Mouse (Mus musculus) CD8-positive naive resting alpha-beta T cell, adult 2 months (primary cell): ENCODE measurements at regions not wholly inside any gene's neighbourhood (a gene's known extent, or its start where the extent isn't known, plus 50 kb on each side); places are given as distances from the start of the nearest gene placed in this dataset.

Experiments
- DNase-seq, 2 experiments: peaks; one replicate each; pipeline ENCODE4 v3.0.0; 2022; ENCODE audit warnings: low read depth in 2 of 2, low spot score in 2 of 2

DNA sequence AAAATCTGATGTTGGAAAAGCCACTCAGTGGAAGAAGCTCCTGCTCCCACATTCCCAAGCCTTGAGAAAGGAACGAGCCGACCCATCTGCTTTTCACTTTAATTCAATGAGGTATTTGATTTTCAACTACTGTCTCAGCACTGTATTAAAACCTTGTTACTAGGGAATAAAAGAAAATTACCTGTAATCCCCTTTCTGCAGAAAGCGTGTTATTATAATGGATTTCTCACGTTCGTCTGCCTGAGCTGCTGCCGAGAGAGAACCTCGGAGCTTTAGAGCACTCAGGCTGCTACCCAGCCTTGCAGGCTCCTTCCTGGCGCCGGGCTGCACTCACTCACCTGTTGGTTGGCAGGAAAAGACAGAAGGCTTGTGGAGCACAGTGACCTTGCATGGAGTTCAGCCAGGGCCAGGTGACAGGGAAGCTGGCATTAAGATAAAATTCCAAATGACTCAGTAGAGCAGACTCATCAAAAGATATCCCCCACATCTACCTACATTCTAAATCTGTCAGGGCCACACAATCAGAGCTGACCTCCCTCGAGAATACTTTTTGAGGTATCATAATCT is 770.2 kb downstream of the Adgrl2 start:
- DNase-seq: no peak

DNA sequence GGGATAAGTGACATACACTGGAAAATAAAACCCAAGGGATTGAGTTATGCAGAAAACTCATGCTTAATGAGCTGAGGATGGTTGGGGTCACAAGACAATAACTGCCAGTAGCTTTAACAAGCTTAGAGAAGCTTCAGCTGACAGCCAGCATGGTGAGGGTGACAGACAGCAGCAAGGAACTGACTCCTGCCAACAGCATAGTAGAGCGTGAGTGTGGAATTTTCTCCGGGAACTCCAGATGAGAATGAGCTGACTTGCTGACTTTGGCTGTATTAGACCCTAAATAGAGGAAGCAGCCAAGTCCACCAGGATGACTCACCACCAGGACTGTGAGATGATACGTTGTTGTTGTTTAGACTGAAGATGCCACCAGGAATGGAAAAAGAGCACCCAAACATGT is 788.2 kb downstream of the Adgrl2 start:
- no peak for DNase-seq

DNA sequence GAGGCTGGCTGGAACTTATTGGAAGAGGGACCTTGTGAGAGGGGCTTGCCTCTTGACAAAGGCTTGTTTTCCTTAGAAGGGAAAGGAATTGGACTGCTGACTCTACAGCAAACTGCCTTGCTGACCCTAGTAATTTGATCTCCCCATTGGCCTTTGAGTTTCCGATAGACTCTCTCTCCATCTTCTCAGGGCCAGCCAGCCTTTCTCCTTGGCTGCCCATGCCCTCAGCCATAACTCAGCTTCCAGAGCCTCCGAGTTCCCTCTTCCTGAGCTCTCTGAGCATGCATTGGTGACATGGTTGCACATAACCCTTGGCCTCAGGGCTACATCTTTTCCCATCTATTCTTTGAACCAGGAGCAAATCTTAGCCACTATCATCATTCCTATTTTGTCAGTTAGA is 803.7 kb downstream of the Adgrl2 start:
- no peak for DNase-seq

DNA sequence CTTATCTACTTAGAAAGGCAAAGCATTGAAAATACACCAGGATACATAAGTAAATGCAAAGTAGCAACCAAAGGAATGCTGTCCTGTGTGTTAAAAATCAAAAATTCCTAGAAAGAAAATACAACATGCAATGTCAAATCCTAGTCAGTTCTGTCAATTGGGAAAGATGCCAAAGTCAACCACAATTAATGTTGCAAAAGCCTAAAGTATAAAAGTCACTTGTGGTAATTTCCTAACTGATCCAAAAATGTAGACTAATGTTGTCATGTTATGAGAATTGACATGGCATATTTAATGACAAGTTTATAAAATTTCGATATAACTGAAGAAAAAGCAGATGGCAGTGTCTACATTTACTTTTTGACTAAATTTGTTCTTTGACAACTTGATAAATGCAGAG is 822.8 kb downstream of the Adgrl2 start:
- no peak for DNase-seq

DNA sequence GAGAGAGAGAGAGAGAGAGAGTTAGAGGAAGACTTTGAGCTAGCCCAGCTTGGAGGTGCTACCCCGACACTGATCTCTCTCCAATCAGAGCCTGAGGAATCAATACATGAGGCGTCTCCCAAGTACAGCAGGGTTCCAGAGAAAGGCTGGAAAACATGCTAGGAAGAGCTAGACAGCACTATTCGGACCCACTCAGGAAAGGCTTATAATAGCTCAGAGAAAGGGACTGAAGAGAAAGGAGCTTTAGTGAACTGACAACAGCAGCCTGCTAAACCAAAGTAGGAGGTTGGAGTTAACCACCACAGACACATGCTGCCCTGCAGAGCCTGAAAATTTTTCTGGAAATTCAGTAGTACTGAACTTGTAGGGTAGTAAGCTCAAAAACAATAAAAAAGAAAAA is 831.3 kb downstream of the Adgrl2 start:
- no peak for DNase-seq

DNA sequence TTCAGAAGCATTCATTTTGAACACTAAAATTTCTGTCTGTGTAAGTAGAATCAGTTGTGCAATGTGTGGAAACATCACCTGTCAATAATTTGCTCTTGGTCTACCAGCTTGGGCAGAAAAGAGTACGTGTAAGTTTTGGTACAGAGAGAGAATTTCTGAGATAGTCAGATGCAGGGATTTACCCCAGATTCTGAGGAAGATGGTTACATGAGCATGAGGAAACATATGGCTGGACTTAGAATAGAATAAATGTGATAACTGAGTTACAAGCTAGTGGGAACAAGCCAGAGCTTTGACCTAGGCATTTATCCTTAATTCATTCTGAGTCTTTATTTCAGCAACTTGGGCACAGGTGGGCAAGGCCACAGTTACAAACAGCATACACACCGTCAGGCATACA is 831.8 kb downstream of the Adgrl2 start:
- DNase-seq: no peak

DNA sequence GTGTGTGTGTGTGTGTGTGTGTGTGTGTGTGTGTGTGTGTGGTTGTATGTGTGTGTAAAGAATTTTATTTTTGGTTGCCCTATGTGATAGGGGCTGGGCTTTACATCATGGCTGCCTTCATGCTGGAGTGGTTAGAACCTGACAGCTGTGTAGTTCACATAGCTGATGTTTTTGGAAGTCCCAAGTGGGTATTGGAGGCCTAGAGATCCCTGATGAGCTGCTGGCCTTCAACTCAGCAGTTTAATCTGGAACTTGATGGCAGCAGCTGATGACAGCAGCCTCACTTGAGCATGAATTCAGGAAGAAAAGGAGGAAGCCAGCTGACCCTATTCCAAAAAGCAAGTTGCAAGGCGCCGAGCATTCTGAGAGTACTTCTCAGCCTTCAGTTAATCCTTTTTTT is 846.6 kb downstream of the Adgrl2 start:
- no peak for DNase-seq

DNA sequence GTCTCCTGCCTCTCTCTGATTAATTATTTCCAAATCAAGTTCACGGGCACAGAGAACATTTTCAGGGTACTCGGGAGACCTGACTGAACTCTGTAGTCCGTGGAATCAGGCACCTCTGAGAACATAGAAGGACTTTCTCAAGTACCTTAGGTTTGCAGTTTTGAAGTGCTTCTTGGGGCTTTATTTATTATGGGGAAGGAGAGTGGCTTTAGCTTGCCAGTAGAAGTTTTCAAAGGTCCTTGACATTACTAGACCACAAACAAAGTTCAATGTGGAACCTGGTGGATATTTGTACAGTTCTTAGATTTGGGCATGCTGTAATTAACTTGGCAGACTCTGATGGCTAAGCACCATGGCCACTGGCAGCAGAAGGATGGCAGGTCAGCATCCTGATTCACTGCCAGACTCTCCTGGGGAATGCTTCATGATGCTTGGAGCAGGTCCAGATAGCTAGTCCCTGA is 853.5 kb downstream of the Adgrl2 start:
- DNase-seq: no peak

DNA sequence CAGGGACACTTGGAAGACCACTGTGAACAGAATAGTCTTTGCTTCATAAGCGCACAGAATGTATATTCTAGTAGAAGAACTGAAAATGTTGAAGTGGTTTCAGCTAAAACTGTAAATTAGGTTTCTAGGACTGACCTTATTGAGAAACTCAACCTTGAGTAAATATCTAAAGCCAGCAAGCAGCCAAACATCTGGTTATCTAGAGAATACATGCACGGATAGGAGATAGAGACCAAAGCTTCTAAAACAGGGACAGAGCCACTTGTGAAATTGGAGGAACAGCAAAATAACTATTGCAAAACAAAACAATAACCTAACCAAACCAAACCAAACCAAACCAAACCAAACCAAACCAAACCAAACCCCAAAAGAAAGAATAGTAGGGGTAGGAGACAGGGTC is 855.7 kb downstream of the Adgrl2 start:
- DNase-seq: no peak

DNA sequence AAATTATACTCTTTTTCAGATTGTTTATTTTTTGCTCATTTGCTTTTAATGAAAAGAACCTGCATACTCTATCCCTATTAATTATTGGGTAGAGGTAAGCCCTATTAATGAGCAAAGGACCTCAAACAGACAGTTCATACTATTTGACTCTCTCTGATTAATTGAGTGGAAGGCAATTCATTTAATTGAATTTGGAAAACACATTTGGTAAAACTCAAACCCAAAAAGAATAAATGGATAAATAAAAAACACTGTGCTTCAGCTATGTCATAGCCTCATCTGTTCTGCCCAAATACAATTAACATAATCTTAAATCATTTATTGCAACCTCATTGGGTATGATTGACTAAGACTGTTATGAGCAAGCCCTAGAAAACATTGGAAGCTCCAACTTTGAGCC is 874.8 kb downstream of the Adgrl2 start:
- no peak for DNase-seq

DNA sequence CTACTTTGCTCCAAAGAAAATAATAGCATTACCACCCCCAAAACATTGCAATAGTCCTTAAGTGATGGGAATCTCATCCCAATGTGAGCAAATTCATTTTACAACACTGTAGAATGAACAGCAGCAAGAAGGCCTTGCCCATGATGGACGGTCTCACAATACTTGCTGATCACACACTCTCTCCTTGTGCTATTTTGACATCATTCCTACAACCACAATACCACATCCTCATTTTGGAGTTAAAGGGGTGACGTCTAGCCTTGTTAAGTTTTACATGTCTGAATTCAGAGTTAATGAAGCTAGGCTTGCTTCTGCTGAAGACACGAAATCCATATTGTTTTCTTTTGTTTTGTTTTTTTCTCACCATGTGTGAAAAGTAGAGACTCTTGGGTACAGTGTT is 878.2 kb downstream of the Adgrl2 start:
- no peak for DNase-seq

DNA sequence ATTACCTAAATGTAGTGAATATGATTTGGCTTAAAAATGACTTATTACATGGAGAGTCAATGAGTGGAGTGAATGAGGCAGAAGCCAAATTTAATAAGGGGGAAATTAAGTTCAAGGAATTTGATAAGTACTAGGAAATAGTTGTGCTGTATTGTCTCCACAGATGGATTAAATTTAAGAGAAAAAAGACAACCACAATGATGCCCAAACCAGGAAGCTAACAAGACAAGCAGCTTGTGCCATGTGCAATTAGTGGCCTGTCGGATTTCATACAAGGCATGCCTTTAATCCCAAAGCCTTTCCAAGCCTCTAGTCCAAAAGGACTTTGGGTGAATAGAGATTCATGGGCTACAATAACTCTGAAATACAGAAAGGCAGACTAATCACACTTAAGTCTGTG is 883.3 kb downstream of the Adgrl2 start:
- no peak for DNase-seq

DNA sequence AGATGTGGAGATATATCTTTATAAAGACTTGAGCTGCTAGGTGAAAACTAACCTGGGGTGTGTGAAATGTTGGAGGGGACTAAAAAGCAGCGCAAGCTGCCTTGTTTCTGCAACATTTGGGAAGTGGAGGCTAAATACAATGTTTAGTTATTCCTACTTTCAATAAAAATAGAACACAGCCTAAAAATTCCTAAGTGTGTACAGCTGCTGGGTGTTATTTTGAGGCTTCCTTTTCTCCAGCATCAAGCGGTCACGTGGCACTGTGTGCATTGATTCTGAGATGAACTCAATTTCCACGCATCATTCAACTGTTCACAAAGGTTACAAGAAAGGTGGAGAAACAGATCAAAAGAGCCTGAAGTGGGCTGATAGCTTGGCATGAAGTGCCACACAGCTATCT is 896.4 kb downstream of the Adgrl2 start:
- DNase-seq: no peak

DNA sequence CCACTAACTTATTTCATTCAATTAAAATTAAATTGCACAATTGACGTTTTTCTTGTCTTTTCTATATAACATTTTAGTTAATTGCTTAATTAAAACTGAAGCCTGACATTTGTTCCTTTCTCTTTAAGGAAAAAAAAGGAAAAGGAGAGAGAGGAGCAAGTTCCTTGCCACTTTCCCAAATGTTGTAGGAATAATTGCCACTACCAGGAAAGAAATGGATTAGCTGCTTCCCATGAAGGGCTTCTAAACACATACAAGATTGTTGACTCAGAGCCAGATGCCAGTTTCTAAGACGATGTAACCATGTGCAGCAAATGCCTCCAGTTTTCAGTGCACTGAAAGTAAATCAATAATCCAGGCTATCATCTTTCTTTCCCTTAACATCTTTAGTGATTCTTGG is 914.5 kb downstream of the Adgrl2 start:
- DNase-seq: no peak

DNA sequence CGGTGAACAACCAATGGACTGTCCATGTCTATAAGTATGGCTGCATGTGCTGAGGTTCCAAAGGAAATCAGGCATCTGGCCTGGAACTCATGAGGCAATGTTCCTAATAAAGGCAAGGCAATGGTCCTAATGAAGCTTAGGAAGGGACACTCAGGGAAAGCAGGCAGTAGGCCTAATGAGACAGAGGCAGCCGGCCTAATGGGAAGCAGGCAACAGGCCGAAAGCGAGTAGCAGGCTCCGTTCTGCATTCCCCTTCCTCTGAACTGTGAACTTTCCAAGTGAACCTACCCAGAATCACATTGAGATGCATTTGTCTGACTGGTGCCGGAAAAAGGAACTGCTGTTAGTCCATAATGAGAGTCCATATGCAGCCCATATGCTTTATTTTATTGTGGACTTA is 923.7 kb downstream of the Adgrl2 start:
- no peak for DNase-seq

DNA sequence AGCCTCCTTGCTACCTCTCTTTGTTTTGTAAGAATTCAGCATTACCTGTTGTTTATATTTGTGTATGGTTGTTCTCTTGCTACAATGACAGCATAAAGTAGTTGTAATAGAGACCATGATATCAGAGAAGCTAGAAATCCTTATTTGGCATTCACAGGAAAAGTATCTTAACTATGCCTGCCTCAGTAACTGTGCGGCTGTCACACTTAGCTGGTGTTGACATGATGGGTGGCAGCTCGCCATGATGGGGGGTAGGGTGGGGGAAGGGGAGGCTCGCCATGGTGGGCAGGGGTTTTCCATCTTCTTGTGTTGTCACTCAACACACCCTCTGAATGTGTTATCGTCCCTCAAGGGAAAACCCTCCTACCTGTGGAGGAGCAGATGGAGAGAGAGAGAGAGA is 934.3 kb downstream of the Adgrl2 start:
- no peak for DNase-seq

DNA sequence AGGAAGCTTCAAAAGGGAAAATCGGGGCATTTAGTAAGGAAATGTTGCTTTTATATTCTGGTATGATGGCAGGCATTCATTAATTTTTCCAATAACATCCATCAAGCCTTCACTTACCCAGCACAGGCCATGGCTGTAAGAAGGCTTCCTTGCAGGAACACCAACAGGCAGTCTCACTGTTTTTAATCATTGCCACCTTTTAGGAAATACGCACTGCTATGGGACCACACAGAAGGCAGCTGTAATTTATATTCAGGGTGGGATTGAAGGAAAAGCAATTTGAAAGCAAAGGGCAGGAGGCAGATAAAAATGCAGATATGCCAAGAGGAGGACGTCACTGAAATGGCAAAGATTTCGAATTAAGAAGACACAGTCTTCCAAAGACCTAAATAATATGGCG is 937.8 kb downstream of the Adgrl2 start:
- no peak for DNase-seq

DNA sequence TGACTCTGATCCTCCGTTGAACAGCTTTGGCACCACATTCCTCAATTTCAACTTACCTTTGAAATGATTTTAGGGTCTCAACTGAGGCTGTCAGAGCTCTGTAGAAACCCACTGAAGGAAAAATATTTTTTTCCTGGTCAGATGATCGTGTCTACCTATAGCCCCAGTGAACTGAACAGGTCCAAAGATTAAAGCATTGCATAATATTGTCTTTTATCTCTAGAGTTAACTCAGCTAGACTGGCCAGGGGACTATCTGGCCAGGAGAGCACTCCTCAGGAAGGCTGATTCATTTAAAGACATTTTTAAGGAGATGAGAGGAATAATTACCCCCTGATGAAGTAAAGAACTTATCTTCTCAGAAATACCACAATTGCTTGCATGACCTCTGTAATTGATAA is 942.1 kb downstream of the Adgrl2 start:
- DNase-seq: no peak

DNA sequence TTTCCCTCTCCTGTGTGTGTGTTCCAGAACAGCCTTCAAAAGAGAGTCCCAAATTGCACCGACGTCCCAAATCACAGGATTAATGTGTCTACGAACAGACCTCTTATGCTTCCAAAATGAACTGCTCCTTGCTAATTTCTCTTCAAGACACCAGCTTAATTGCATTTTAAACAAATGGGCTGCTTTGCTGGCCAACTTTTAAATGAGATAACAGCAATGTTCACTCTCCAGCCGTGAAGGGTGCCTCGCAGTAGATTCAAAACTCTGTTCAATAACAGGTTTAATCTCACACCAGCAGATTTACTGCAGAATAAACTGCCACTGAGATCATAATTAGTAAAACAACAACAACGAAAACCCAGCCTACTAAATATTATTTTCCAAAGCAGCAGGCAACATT is 957.8 kb downstream of the Adgrl2 start:
- DNase-seq: no peak

DNA sequence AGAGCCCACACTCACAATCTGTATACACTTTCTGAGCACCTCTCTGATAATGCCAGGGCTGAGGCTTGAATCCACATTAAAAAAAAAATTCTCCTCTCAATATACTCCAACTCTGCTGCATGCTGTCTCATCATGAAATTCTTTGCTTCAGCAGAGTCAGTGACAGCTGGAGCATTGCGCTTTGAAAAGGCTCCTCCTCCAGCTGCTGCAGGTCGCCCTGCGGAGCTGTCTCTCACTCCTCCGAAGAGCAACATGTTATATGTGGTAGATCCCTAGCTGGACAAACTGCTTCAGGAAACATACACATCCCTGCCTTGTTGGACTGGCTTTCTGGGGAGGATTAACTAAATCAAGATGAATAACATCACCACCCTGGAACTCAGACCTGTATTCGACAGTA is 984.5 kb downstream of the Adgrl2 start:
- DNase-seq: no peak

DNA sequence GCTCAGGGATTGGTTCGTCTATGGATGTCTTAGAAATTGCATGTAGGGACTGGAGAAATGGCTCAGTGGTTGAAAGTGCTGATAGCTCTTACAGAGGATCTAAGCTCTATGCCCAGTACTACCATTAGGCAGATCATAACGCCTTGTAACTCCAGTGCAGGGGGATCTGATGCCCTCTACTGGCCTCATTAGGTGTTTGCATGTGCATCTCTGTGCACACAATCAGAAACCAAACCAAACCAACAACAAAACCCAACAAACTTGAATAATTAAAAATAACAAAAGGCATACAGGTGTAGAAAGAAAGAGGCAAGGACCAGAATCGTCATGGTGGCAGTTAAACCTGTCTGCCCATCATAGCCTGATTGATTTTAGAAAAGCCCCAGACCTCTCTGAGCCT is 986.3 kb downstream of the Adgrl2 start:
- no peak for DNase-seq

DNA sequence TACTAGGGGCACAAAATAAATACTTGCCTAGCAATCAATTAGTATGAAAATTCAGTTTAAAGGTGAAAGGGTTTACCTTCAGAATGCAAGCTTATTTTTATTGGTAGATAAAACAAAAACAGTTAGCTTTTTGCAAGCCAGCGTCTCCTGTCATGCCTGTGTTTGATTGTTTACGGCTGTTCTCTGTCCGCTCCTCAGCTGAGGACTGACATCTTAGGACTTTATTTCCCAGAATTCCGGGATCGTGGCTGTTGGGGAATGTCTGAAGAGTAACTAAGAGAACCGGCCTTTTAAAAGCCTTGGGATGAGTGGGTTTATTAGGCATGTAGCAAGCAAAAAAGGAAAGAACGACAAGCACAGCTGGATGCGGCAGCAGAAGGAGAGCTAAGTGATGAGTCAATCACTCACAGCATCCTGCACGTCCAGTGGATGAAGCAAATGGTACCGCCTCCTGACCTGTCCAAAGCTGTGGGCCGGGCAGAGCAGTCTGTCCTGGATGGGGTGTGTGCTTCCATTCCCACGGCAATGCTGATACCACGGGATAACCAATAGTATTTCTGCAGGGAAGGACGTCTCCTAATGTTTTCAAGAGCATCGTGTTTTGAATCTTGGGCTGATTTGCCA is 990.9 kb downstream of the Adgrl2 start:
- DNase-seq: no peak

DNA sequence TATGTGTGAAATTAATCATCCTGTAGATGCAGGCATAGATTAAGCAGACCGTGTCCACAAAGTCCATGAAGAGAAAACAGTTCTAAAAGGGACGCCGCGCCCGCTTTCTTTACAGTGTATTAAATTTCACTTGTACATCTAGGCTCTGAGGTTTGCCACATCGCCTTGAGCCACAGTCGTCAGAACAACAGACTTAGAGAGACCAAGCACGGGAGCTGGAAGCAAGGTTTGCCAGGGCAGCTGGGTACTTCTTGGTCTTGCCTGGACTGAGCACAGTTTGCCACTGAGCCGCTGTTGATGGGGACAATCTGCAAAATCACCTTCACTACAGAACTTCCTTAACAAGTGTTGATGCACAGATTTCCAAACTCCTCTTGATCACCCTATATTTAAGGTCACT is 998.6 kb downstream of the Adgrl2 start:
- no peak for DNase-seq

DNA sequence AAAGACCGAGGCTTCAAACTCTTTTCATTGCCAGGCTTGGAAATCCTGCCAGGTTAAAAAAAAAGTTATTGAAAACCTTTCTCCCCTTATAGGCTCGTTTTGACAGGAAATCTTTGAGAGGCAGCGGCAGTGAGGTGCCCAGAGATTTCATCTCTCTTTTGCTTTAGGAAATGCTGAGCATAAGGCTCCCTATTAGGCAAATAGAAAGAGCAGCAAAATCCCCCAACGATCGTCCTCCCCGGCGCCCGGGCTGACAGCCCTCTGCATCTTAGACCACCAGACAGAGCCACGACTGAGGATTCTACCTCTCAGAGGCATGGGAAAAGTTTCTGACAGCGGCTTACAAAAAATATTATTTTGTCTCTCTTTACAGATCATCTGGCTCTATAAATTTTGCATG is 999.5 kb downstream of the Adgrl2 start:
- DNase-seq: no peak
